Mouse (Mus musculus) thymus, postnatal 4 days (tissue): ENCODE measurements around the gene Gata2.

Experiments
- DNase-seq: peaks from one replicate; pipeline ENCODE4 v3.0.0; 2021

The Gata2 gene

GRCm38 (mm10) chr6:88196054-88196732, 2.5 kb downstream of the Gata2 start:
- DNase-seq, result no peak

GRCm38 (mm10) chr6:88196733-88197312, 3.1 kb downstream of the Gata2 start:
- DNase-seq, result no peak

GRCm38 (mm10) chr6:88197313-88198069, 3.8 kb downstream of the Gata2 start:
- DNase-seq, result peak; percentile 15

- peak; percentile 30 for DNase-seq
Observed at GRCm38 (mm10) chr6:88198070-88198940, 4.6 kb downstream of the Gata2 start.

- peak; percentile 32 for DNase-seq
Observed at GRCm38 (mm10) chr6:88199001-88199717, 5.5 kb downstream of the Gata2 start.

- no peak for DNase-seq
Observed at GRCm38 (mm10) chr6:88199718-88200692, 6.3 kb downstream of the Gata2 start.

GRCm38 (mm10) chr6:88200693-88201609, 7.3 kb downstream of the Gata2 start:
- no peak for DNase-seq

GRCm38 (mm10) chr6:88201926-88202700, 8.4 kb downstream of the Gata2 start:
- no peak for DNase-seq

GRCm38 (mm10) chr6:88202921-88203690, 9.4 kb downstream of the Gata2 start:
- DNase-seq, result no peak

GRCm38 (mm10) chr6:88203791-88204405, 10.2 kb downstream of the Gata2 start:
- no peak for DNase-seq

GRCm38 (mm10) chr6:88204531-88205385, 11.1 kb downstream of the Gata2 start:
- no peak for DNase-seq

GRCm38 (mm10) chr6:88205386-88205700, 11.7 kb downstream of the Gata2 start:
- no peak for DNase-seq

- DNase-seq, result no peak
Observed at GRCm38 (mm10) chr6:88205937-88206336, 12.2 kb downstream of the Gata2 start.

GRCm38 (mm10) chr6:88206566-88206965, 12.9 kb downstream of the Gata2 start:
- DNase-seq, result no peak

- no peak for DNase-seq
Observed at GRCm38 (mm10) chr6:88207403-88208033, 13.8 kb downstream of the Gata2 start.

- no peak for DNase-seq
Observed at GRCm38 (mm10) chr6:88208321-88208720, 14.6 kb downstream of the Gata2 start.

GRCm38 (mm10) chr6:88209453-88209852, 15.8 kb downstream of the Gata2 start:
- no peak for DNase-seq
